Mouse (Mus musculus): Measurements from ENCODE around the gene Whrn. TPM values are rescaled to one million over a fixed set of nuclear protein-coding genes. Genes with fewer than 3 reads are reported as not detected.

Whrn gene
- total RNA-seq, 2 experiments from 2014 or later = 18.8 to 22.3 TPM

- no peak for DNase-seq
Observed at GRCm38 (mm10) chr4:63377483-63377882, 118.3 kb downstream of the Whrn start.

GRCm38 (mm10) chr4:63375367-63375766, 120.4 kb downstream of the Whrn start:
- no peak for DNase-seq

DNA sequence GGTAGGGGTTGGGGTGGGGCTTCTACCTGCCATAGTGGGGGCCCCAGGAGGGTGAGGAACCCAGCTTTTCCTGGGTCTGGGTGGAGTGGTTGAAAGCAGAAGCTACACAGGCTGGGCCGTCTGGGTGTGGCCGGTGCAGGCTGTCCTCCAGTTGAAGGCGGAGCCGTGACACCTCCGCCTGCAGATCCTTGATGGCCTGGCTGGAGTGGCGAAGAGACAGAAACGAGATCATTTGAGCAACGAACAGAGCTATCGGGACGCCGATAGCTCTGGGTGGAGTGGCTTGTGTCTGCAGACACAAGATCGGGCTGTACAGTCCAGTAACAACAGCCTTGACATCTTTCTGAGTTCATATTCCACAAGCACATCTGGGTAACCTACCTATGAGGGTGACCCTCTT, 121.5 kb downstream of the Whrn start:
- DNase-seq = no peak

GRCm38 (mm10) chr4:63373404-63373803, 122.4 kb downstream of the Whrn start:
- DNase-seq = no peak

DNA sequence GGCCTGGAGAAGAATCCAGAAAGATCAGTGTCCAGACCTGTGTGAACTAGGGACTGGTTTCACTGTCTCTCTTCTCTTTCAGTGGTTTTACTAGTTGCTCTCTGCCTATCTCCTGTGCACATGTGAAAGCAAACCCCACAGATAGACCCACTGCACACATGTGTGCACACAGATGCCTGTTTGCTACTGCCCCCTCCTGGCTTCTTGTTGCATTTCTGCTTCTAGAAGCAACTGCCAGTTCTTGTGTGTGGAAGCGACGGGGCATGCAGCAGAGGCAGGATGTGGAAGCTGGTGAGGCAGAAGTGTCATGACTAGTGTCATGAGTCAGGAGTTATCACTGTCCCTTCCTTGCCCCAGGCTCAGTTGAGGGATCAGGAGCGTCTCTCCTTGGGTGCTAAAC, 123.9 kb downstream of the Whrn start:
- no peak for DNase-seq

DNA sequence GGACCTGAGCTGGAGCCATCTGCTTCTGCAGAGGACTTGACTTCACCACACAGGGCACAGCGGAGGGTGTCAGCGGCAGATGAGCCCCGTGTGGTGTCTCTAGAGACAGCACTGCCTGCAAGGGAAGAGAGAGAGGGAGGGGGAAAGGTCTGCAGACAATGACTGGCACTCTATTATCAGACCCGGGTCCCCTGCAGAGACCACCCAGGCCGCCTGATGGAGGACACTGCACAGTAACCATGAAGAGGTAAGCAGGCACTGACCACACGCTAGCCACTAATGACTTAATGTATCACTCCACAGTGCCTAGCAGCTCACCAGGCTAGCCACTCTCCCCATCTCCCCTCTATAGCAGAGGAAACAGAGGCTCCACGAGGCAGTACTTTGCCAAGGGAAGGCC, 124.9 kb downstream of the Whrn start:
- DNase-seq = no peak

- peak; percentile 85 to 86 for DNase-seq
Observed at GRCm38 (mm10) chr4:63368577-63368976, 127.2 kb downstream of the Whrn start.

Other genes with a start within 250 kb of the Whrn start
- not detected for gene Orm1, start 151.4 kb downstream of the Whrn start, total RNA-seq (2021)
- gene Orm3, start 139.8 kb downstream of the Whrn start, total RNA-seq (2021) = not detected
- not detected for gene Orm2, start 133.5 kb downstream of the Whrn start, total RNA-seq (2021)
- gene Akna, start 92.6 kb downstream of the Whrn start, total RNA-seq (2021) = 1 to 10 TPM; 2.8 to 3.0 TPM
- gene Atp6v1g1, start 48.8 kb upstream of the Whrn start, total RNA-seq (2021) = 100 to 1,000 TPM; 124 to 125 TPM
- 1 to 10 TPM; 7.1 to 8.4 TPM for gene Tmem268, start 62.8 kb upstream of the Whrn start, total RNA-seq (2021)
- gene Gm11213, start 109.3 kb upstream of the Whrn start, total RNA-seq (2021) = not detected
- gene Tex48, start 126.4 kb upstream of the Whrn start, total RNA-seq (2021) = not detected
- not detected for gene Gm11214, start 167.4 kb upstream of the Whrn start, total RNA-seq (2021)
- gene Tnfsf15, start 249.1 kb upstream of the Whrn start, total RNA-seq (2021) = not detected